Mouse (Mus musculus) limb, embryonic 15.5 days (tissue): Measurements from ENCODE around the gene Isyna1. TPM values are rescaled to one million over a fixed set of nuclear protein-coding genes. Genes with fewer than 3 reads are reported as not detected.

Experiments
- ATAC-seq: fragments of 200-750 bp; cut with Nextera tagmentation; 2 replicates; pipeline ENCODE4 v1.8.0; 2017; ENCODE audit warnings: low read depth, moderate TSS enrichment; ENCODE audit not compliant: insufficient number of reproducible peaks, low FRiP score, low TSS enrichment
- H3K27ac ChIP-seq: fragments of 300-500 bp; sonication (generic); 2 replicates; pipeline ENCODE4 v1.5.1; 2015; ENCODE audit warnings: moderate library complexity, mild to moderate bottlenecking, inconsistent platforms
- H3K27me3 ChIP-seq: fragments of 300-500 bp; sonication (generic); 2 replicates; pipeline ENCODE4 v1.6.1; 2015; ENCODE audit warnings: inconsistent platforms
- H3K36me3 ChIP-seq: fragments of 300-500 bp; sonication (generic); 2 replicates; pipeline ENCODE4 v1.6.1; 2015; ENCODE audit warnings: inconsistent platforms
- H3K4me1 ChIP-seq: fragments of 300-500 bp; sonication (generic); 2 replicates; pipeline ENCODE4 v1.6.1; 2015; ENCODE audit warnings: inconsistent platforms
- H3K4me2 ChIP-seq: fragments of 300-500 bp; sonication (generic); 2 replicates; pipeline ENCODE4 v1.6.1; 2015; ENCODE audit warnings: mild to moderate bottlenecking, inconsistent platforms
- H3K4me3 ChIP-seq: fragments of 300-500 bp; sonication (generic); 2 replicates; pipeline ENCODE4 v1.5.1; 2015; ENCODE audit warnings: mild to moderate bottlenecking, inconsistent platforms
- H3K9ac ChIP-seq: fragments of 300-500 bp; sonication (generic); 2 replicates; pipeline ENCODE4 v1.6.1; 2015; ENCODE audit warnings: inconsistent platforms
- H3K9me3 ChIP-seq: fragments of 300-500 bp; sonication (generic); 2 replicates; pipeline ENCODE4 v1.6.1; 2016; ENCODE audit warnings: inconsistent platforms
- whole genome bisulfite sequencing: fragments of 180-500 bp; shearing (Covaris S2); methylation state at CpG from one replicate; pipeline ENCODE4 v1.1.7; 2015; 5-methylcytosine and 5-hydroxymethylcytosine counted together
- polyA plus RNA-seq: library from polyadenylated mRNA; unstranded; fragments of >200 nt; fragmentation: Nextera tagmentation; extraction: Ambion mirVana; gene quantifications from 2 replicates; pipeline ENCODE4 v1.2.1, GENCODE M21; 2015

Gene Isyna1
- polyA plus RNA-seq, 1 experiment from 2014 or later: 123 TPM

- H3K27me3 ChIP-seq: peaks cover 9% of the 10 kb centered on the region; the same call in 1 of the 2 replicates
- ATAC-seq: no peak
- H3K4me2 ChIP-seq: no peak within 1 kb of the TSS
- no peak within 1 kb of the TSS for H3K4me3 ChIP-seq
- H3K36me3 ChIP-seq: no peaks in the 10 kb centered on the region
- no peaks in the 10 kb centered on the region for H3K9me3 ChIP-seq
- WGBS: 69% methylated on average over 6 of the region's 6 CpGs
- H3K27ac ChIP-seq: no peak within 1 kb of the TSS
- no peak within 1 kb of the TSS for H3K9ac ChIP-seq
- peaks cover 32% of the 10 kb centered on the region for H3K4me1 ChIP-seq
Observed at GRCm38 (mm10) chr8:70632346-70632892, 38.2 kb downstream of the Isyna1 start, which contains the start of gene Gdf15. Gene Gdf15, minus strand, starts transcription at chr8:70632456.

GRCm38 (mm10) chr8:70634066-70634465 is 39.9 kb downstream of the Isyna1 start:
- WGBS: 42% methylated on average over 6 of the region's 6 CpGs
- peaks cover 9% of the 10 kb centered on the region; the same call in 1 of the 2 replicates for H3K27me3 ChIP-seq
- no peak overlapping the region for H3K27ac ChIP-seq
- peaks cover 36% of the 10 kb centered on the region for H3K4me1 ChIP-seq
- no peak overlapping the region for H3K4me3 ChIP-seq
- H3K9me3 ChIP-seq: no peaks in the 10 kb centered on the region
- no peaks in the 10 kb centered on the region for H3K36me3 ChIP-seq
- no peak overlapping the region for H3K9ac ChIP-seq
- no peak for ATAC-seq
- no peak overlapping the region for H3K4me2 ChIP-seq

GRCm38 (mm10) chr8:70635527-70635926 is 41.4 kb downstream of the Isyna1 start:
- no peaks in the 10 kb centered on the region for H3K36me3 ChIP-seq
- peaks cover 9% of the 10 kb centered on the region; the same call in 1 of the 2 replicates for H3K27me3 ChIP-seq
- no peak overlapping the region for H3K9ac ChIP-seq
- no peak for ATAC-seq
- H3K4me3 ChIP-seq: no peak overlapping the region
- no peak overlapping the region for H3K27ac ChIP-seq
- H3K4me1 ChIP-seq: peaks cover 27% of the 10 kb centered on the region
- H3K9me3 ChIP-seq: no peaks in the 10 kb centered on the region
- WGBS: 72% methylated on average over 6 of the region's 6 CpGs
- H3K4me2 ChIP-seq: no peak overlapping the region

- Histone ChIP-seq H3K4me3 (no peak overlapping the region), H3K9ac (no peak overlapping the region)
Observed at GRCm38 (mm10) chr8:70636838-70637237, 42.7 kb downstream of the Isyna1 start.

GRCm38 (mm10) chr8:70638752-70639151 is 44.6 kb downstream of the Isyna1 start:
- Histone ChIP-seq H3K9me3 (no peaks in the 10 kb centered on the region), H3K27ac (no peak overlapping the region), H3K9ac (no peak overlapping the region), H3K4me3 (no peak overlapping the region), H3K27me3 (no peaks in the 10 kb centered on the region), H3K4me1 (peaks cover 15% of the 10 kb centered on the region), H3K36me3 (no peaks in the 10 kb centered on the region), H3K4me2 (no peak overlapping the region)
- ATAC-seq: no peak
- WGBS: 52% methylated on average over 9 of the region's 9 CpGs

More at GRCm38 (mm10) chr8:70636838-70637237, 42.7 kb downstream of the Isyna1 start:
- no peaks in the 10 kb centered on the region for H3K9me3 ChIP-seq
- ATAC-seq: no peak; the same call in 1 of the 2 replicates
- no peaks in the 10 kb centered on the region for H3K27me3 ChIP-seq
- no peak overlapping the region for H3K4me2 ChIP-seq
- no peak overlapping the region for H3K27ac ChIP-seq
- WGBS: 52% methylated on average over 8 of the region's 8 CpGs
- H3K4me1 ChIP-seq: peaks cover 15% of the 10 kb centered on the region
- no peaks in the 10 kb centered on the region for H3K36me3 ChIP-seq

GRCm38 (mm10) chr8:70643019-70643418 is 48.8 kb downstream of the Isyna1 start:
- no peak overlapping the region for H3K4me3 ChIP-seq
- 55% methylated on average over 3 of the region's 3 CpGs for WGBS
- no peaks in the 10 kb centered on the region for H3K27me3 ChIP-seq
- H3K27ac ChIP-seq: no peak overlapping the region
- ATAC-seq: no peak
- peaks cover 32% of the 10 kb centered on the region for H3K4me1 ChIP-seq
- no peak overlapping the region for H3K9ac ChIP-seq
- no peaks in the 10 kb centered on the region for H3K36me3 ChIP-seq
- H3K4me2 ChIP-seq: no peak overlapping the region
- no peaks in the 10 kb centered on the region for H3K9me3 ChIP-seq

GRCm38 (mm10) chr8:70644065-70644464 is 49.9 kb downstream of the Isyna1 start:
- Histone ChIP-seq H3K27ac (no peak overlapping the region), H3K9ac (no peak overlapping the region), H3K9me3 (no peaks in the 10 kb centered on the region), H3K27me3 (no peaks in the 10 kb centered on the region), H3K4me2 (no peak overlapping the region), H3K4me3 (no peak overlapping the region), H3K36me3 (no peaks in the 10 kb centered on the region; the same call in 1 of the 2 replicates), H3K4me1 (peaks cover 36% of the 10 kb centered on the region)
- ATAC-seq: no peak
- WGBS: 88% methylated on average over 2 of the region's 2 CpGs

- no peak overlapping the region for H3K4me3 ChIP-seq
- H3K27ac ChIP-seq: no peak overlapping the region
- H3K9ac ChIP-seq: no peak overlapping the region
Observed at GRCm38 (mm10) chr8:70645501-70646224, 51.5 kb downstream of the Isyna1 start.

GRCm38 (mm10) chr8:70646369-70646768 is 52.2 kb downstream of the Isyna1 start:
- peaks cover 17% of the 10 kb centered on the region for H3K36me3 ChIP-seq
- no peak overlapping the region for H3K4me2 ChIP-seq
- no peak for ATAC-seq
- H3K9ac ChIP-seq: no peak overlapping the region
- no peaks in the 10 kb centered on the region for H3K27me3 ChIP-seq
- H3K4me1 ChIP-seq: peaks cover 46% of the 10 kb centered on the region
- WGBS: 65% methylated on average over 6 of the region's 6 CpGs
- H3K27ac ChIP-seq: no peak overlapping the region
- no peaks in the 10 kb centered on the region for H3K9me3 ChIP-seq
- no peak overlapping the region for H3K4me3 ChIP-seq

More at GRCm38 (mm10) chr8:70645501-70646224, 51.5 kb downstream of the Isyna1 start:
- H3K36me3 ChIP-seq: peaks cover 10% of the 10 kb centered on the region
- peaks cover 46% of the 10 kb centered on the region for H3K4me1 ChIP-seq
- no peaks in the 10 kb centered on the region for H3K9me3 ChIP-seq
- no peak overlapping the region for H3K4me2 ChIP-seq
- ATAC-seq: no peak
- 51% methylated on average over 17 of the region's 17 CpGs for WGBS
- H3K27me3 ChIP-seq: no peaks in the 10 kb centered on the region

- H3K9me3 ChIP-seq: no peaks in the 10 kb centered on the region
- H3K27ac ChIP-seq: no peak overlapping the region
- ATAC-seq: no peak
- H3K27me3 ChIP-seq: no peaks in the 10 kb centered on the region
- H3K4me3 ChIP-seq: no peak overlapping the region
- peaks cover 46% of the 10 kb centered on the region for H3K4me1 ChIP-seq
- no peak overlapping the region for H3K4me2 ChIP-seq
- H3K36me3 ChIP-seq: peaks cover 21% of the 10 kb centered on the region
- no peak overlapping the region for H3K9ac ChIP-seq
Observed at GRCm38 (mm10) chr8:70646775-70647174, 52.6 kb downstream of the Isyna1 start.
